Mouse (Mus musculus) small intestine, adult 2 months (tissue): Measurements from ENCODE around the gene Cnot6l.

Experiments used
- CTCF ChIP-seq: fragments of 200-500 bp; IDR thresholded peaks from 2 replicates; pipeline ENCODE4 v1.5.1; 2012; ENCODE audit warnings: low read depth, mild to moderate bottlenecking, control low read depth, inconsistent platforms, low read length, moderate library complexity, mixed read lengths; ENCODE audit not compliant: insufficient replicate concordance, insufficient read length; ENCODE audit errors: extremely low read depth
- POLR2A ChIP-seq: fragments of 200-500 bp; IDR thresholded peaks from 2 replicates; pipeline ENCODE4 v1.6.1; 2012; ENCODE audit warnings: low read depth, mild to moderate bottlenecking, control low read depth, inconsistent platforms, low read length, moderate library complexity

- no peak for TF ChIP-seq POLR2A
- TF ChIP-seq CTCF = no peak
These were observed 72.5 kb downstream of the Cnot6l start for GRCm38 (mm10) chr5:96091468-96091867.
